Mouse (Mus musculus) hindbrain, postnatal 0 days (tissue): Measurements from ENCODE around the gene Gpc6. TPM values are rescaled to one million over a fixed set of nuclear protein-coding genes. Genes with fewer than 3 reads are reported as not detected.

Experiments
- ATAC-seq: fragments of 200-750 bp; cut with Nextera tagmentation; 2 replicates; pipeline ENCODE4 v1.8.0; 2017; ENCODE audit warnings: mild to moderate bottlenecking, moderate TSS enrichment, moderate library complexity
- DNase-seq: peaks from one replicate; pipeline ENCODE4 v3.0.0-alpha.2; 2015; ENCODE audit warnings: low spot score
- H3K27ac ChIP-seq: fragments of 300-500 bp; sonication (generic); 2 replicates; pipeline ENCODE4 v1.5.1; 2014; ENCODE audit warnings: mild to moderate bottlenecking
- H3K27me3 ChIP-seq: fragments of 300-500 bp; sonication (generic); 2 replicates; pipeline ENCODE4 v1.6.1; 2014; ENCODE audit warnings: low read length, mixed read lengths; ENCODE audit not compliant: insufficient read depth
- H3K36me3 ChIP-seq: fragments of 300-500 bp; sonication (generic); 2 replicates; pipeline ENCODE4 v1.6.1; 2014; ENCODE audit warnings: low read length, mixed read lengths; ENCODE audit not compliant: insufficient read depth
- H3K4me1 ChIP-seq: fragments of 300-500 bp; sonication (generic); 2 replicates; pipeline ENCODE4 v1.6.1; 2014; ENCODE audit warnings: antibody characterized with exemption, low read length, mixed read lengths; ENCODE audit not compliant: insufficient read depth
- H3K4me2 ChIP-seq: fragments of 300-500 bp; sonication (generic); 2 replicates; pipeline ENCODE4 v1.6.1; 2014; ENCODE audit warnings: low read depth, mild to moderate bottlenecking, low read length, moderate library complexity, mixed read lengths
- H3K4me3 ChIP-seq: fragments of 300-500 bp; sonication (generic); 2 replicates; pipeline ENCODE4 v1.5.1; 2014; ENCODE audit warnings: low read length
- H3K9ac ChIP-seq: fragments of 300-500 bp; sonication (generic); replicated peaks from 2 replicates; pipeline ENCODE4 v1.6.1; 2014; ENCODE audit warnings: mild to moderate bottlenecking, low read length, moderate library complexity, mixed read lengths
- H3K9me3 ChIP-seq: fragments of 300-500 bp; sonication (generic); 2 replicates; pipeline ENCODE4 v1.6.1; 2016; ENCODE audit warnings: low read length, mixed read lengths
- CTCF ChIP-seq: IDR thresholded peaks from 2 replicates; pipeline ENCODE4 v1.5.1; 2016; ENCODE audit warnings: antibody characterized with exemption, control low read depth, low read depth
- WGBS: fragments of 180-500 bp; shearing (Covaris S2); extraction: QIAGEN DNeasy Blood & Tissue Kit; methylation state at CpG from one replicate; pipeline ENCODE4 v1.1.7; 2014; 5-methylcytosine and 5-hydroxymethylcytosine counted together
- polyA plus RNA-seq: library from polyadenylated mRNA; unstranded; fragments of >200 nt; fragmentation: Nextera tagmentation; extraction: Ambion mirVana; gene quantifications from 2 replicates; pipeline ENCODE4 v1.2.1, GENCODE M21; 2015
- total RNA-seq: library from RNA; depleted of rRNA; stranded (reverse); fragments of >200 nt; gene quantifications from 2 replicates; pipeline ENCODE4 v1.2.3, GENCODE M21; 2014

The Gpc6 gene
- total and polyA plus RNA-seq, 2 experiments from 2014 or later, result 17.9 to 28.5 TPM

GRCm38 (mm10) chr14:117256192-117256591 is 331.1 kb downstream of the Gpc6 start:
- no peak overlapping the region for H3K27ac ChIP-seq
- no peak overlapping the region for H3K9ac ChIP-seq

GRCm38 (mm10) chr14:117265653-117266052 is 340.5 kb downstream of the Gpc6 start:
- no peak overlapping the region for H3K4me3 ChIP-seq
- no peak overlapping the region for H3K4me2 ChIP-seq
- no peak overlapping the region for H3K27ac ChIP-seq
- no peak for DNase-seq
- no peak overlapping the region for H3K9ac ChIP-seq
- no peaks in the 10 kb centered on the region for H3K27me3 ChIP-seq
- H3K36me3 ChIP-seq, result no peaks in the 10 kb centered on the region
- no peaks in the 10 kb centered on the region; the same call in 1 of the 2 replicates for H3K4me1 ChIP-seq
- H3K9me3 ChIP-seq, result no peaks in the 10 kb centered on the region
- ATAC-seq, result no peak
- no peak for TF ChIP-seq CTCF

More at GRCm38 (mm10) chr14:117256192-117256591, 331.1 kb downstream of the Gpc6 start:
- Histone ChIP-seq H3K4me1 (no peaks in the 10 kb centered on the region), H3K4me3 (no peak overlapping the region), H3K27me3 (no peaks in the 10 kb centered on the region), H3K36me3 (no peaks in the 10 kb centered on the region), H3K9me3 (no peaks in the 10 kb centered on the region), H3K4me2 (no peak overlapping the region)
- DNase-seq, result no peak
- no peak for TF ChIP-seq CTCF
- WGBS, result 89% methylated on average over 4 of the region's 4 CpGs
- no peak for ATAC-seq

- Histone ChIP-seq H3K36me3 (no peaks in the 10 kb centered on the region), H3K4me2 (no peak overlapping the region), H3K4me3 (no peak overlapping the region), H3K9me3 (no peaks in the 10 kb centered on the region), H3K27me3 (no peaks in the 10 kb centered on the region), H3K27ac (no peak overlapping the region), H3K4me1 (no peaks in the 10 kb centered on the region; the same call in 1 of the 2 replicates), H3K9ac (no peak overlapping the region)
- DNase-seq, result peak; percentile 13
- WGBS, result 29% methylated on average over 3 of the region's 3 CpGs
- TF ChIP-seq CTCF, result no peak
- ATAC-seq, result peak; percentile 29; the same call in 1 of the 2 replicates
Measured at GRCm38 (mm10) chr14:117267823-117268601, 342.9 kb downstream of the Gpc6 start.

GRCm38 (mm10) chr14:117283631-117284030 is 358.5 kb downstream of the Gpc6 start:
- no peak overlapping the region for H3K4me2 ChIP-seq
- WGBS, result 90% methylated on average over 3 of the region's 3 CpGs
- no peak for DNase-seq
- no peak for ATAC-seq
- no peaks in the 10 kb centered on the region for H3K27me3 ChIP-seq
- no peaks in the 10 kb centered on the region for H3K4me1 ChIP-seq
- H3K9ac ChIP-seq, result no peak overlapping the region
- H3K4me3 ChIP-seq, result no peak overlapping the region
- no peak for TF ChIP-seq CTCF
- no peak overlapping the region for H3K27ac ChIP-seq
- no peaks in the 10 kb centered on the region for H3K9me3 ChIP-seq
- H3K36me3 ChIP-seq, result no peaks in the 10 kb centered on the region

- Histone ChIP-seq H3K27ac (no peak overlapping the region), H3K36me3 (no peaks in the 10 kb centered on the region), H3K4me2 (no peak overlapping the region), H3K27me3 (no peaks in the 10 kb centered on the region), H3K4me1 (no peaks in the 10 kb centered on the region), H3K9me3 (peaks cover 3% of the 10 kb centered on the region; the same call in 1 of the 2 replicates), H3K4me3 (no peak overlapping the region), H3K9ac (no peak overlapping the region)
- TF ChIP-seq CTCF, result no peak
- no peak for ATAC-seq
- 95% methylated on average over 4 of the region's 4 CpGs for WGBS
- no peak for DNase-seq
Measured at GRCm38 (mm10) chr14:117293746-117294145, 368.6 kb downstream of the Gpc6 start.

- Histone ChIP-seq H3K4me3 (no peak overlapping the region), H3K27me3 (no peaks in the 10 kb centered on the region), H3K36me3 (no peaks in the 10 kb centered on the region), H3K4me1 (no peaks in the 10 kb centered on the region), H3K4me2 (no peak overlapping the region), H3K9ac (no peak overlapping the region), H3K27ac (no peak overlapping the region), H3K9me3 (peaks cover 3% of the 10 kb centered on the region; the same call in 1 of the 2 replicates)
- no peak for TF ChIP-seq CTCF
- DNase-seq (no peak), ATAC-seq (no peak)
- 93% methylated on average over 2 of the region's 2 CpGs for WGBS
Measured at GRCm38 (mm10) chr14:117296207-117296838, 371.2 kb downstream of the Gpc6 start.

GRCm38 (mm10) chr14:117301019-117301418 is 375.9 kb downstream of the Gpc6 start:
- Histone ChIP-seq H3K4me1 (no peaks in the 10 kb centered on the region), H3K27me3 (no peaks in the 10 kb centered on the region), H3K4me2 (no peak overlapping the region), H3K27ac (no peak overlapping the region), H3K4me3 (no peak overlapping the region), H3K36me3 (no peaks in the 10 kb centered on the region), H3K9ac (no peak overlapping the region), H3K9me3 (no peaks in the 10 kb centered on the region)
- TF ChIP-seq CTCF, result no peak
- ATAC-seq (no peak), DNase-seq (no peak)
- WGBS, result 86% methylated on average over 3 of the region's 3 CpGs
